Mouse (Mus musculus) hindbrain, embryonic 14.5 days (tissue): Measurements from ENCODE around the gene Plin2. TPM values are rescaled to one million over a fixed set of nuclear protein-coding genes. Genes with fewer than 3 reads are reported as not detected.
"Not testable (repeated sequence)": the region's sequence is repeated elsewhere in the genome, so short reads cannot be mapped to it uniquely, and the experiment has no call there.

Source experiments
- ATAC-seq: fragments of 200-750 bp; cut with Nextera tagmentation; 2 replicates; pipeline ENCODE4 v1.8.0; 2017; ENCODE audit warnings: moderate number of reproducible peaks, mild to moderate bottlenecking, moderate TSS enrichment, moderate library complexity; ENCODE audit not compliant: low FRiP score
- DNase-seq: peaks from one replicate; pipeline ENCODE4 v3.0.0-alpha.2; 2015; ENCODE audit warnings: low spot score
- H3K27ac ChIP-seq: fragments of 300-500 bp; sonication (generic); 2 replicates; pipeline ENCODE4 v1.5.1; 2014; ENCODE audit warnings: mild to moderate bottlenecking, moderate library complexity
- H3K27me3 ChIP-seq: fragments of 300-500 bp; sonication (generic); 2 replicates; pipeline ENCODE4 v1.6.1; 2014; ENCODE audit warnings: mild to moderate bottlenecking, low read length, mixed read lengths; ENCODE audit not compliant: control insufficient read depth, insufficient read depth
- H3K36me3 ChIP-seq: fragments of 300-500 bp; sonication (generic); replicated peaks from 2 replicates; pipeline ENCODE4 v1.6.1; 2014; ENCODE audit not compliant: control insufficient read depth, insufficient read depth
- H3K4me1 ChIP-seq: fragments of 300-500 bp; sonication (generic); replicated peaks from 2 replicates; pipeline ENCODE4 v1.6.1; 2014; ENCODE audit warnings: antibody characterized with exemption, low read length, mixed read lengths; ENCODE audit not compliant: control insufficient read depth, insufficient read depth
- H3K4me2 ChIP-seq: fragments of 300-500 bp; sonication (generic); replicated peaks from 2 replicates; pipeline ENCODE4 v1.6.1; 2014; ENCODE audit warnings: mild to moderate bottlenecking, moderate library complexity
- H3K4me3 ChIP-seq: fragments of 300-500 bp; sonication (generic); replicated peaks from 2 replicates; pipeline ENCODE4 v1.5.1; 2014; ENCODE audit warnings: mild to moderate bottlenecking, low read length
- H3K9ac ChIP-seq: fragments of 300-500 bp; sonication (generic); 2 replicates; pipeline ENCODE4 v1.6.1; 2014
- H3K9me3 ChIP-seq: fragments of 300-500 bp; sonication (generic); 2 replicates; pipeline ENCODE4 v1.6.1; 2016; ENCODE audit warnings: low read length; ENCODE audit not compliant: control insufficient read depth
- WGBS: fragments of 180-500 bp; shearing (Covaris S2); extraction: QIAGEN DNeasy Blood & Tissue Kit; methylation state at CpG from one replicate; pipeline ENCODE4 v1.1.7; 2014; 5-methylcytosine and 5-hydroxymethylcytosine counted together
- polyA plus RNA-seq: library from polyadenylated mRNA; unstranded; fragments of >200 nt; fragmentation: Nextera tagmentation; extraction: Ambion mirVana; gene quantifications from 2 replicates; pipeline ENCODE4 v1.2.1, GENCODE M21; 2014

Gene Plin2
- polyA plus RNA-seq, 1 experiment from 2014 or later = 50.9 TPM

GRCm38 (mm10) chr4:86656410-86656809 is 13.4 kb downstream of the Plin2 start:
- not testable (repeated sequence) for DNase-seq, H3K9me3 ChIP-seq, H3K27me3 ChIP-seq, H3K4me2 ChIP-seq, H3K4me1 ChIP-seq, ATAC-seq, H3K27ac ChIP-seq, H3K4me3 ChIP-seq, H3K9ac ChIP-seq
- H3K36me3 ChIP-seq = peaks cover 44% of the 10 kb centered on the region
- WGBS = 97% methylated on average over 8 of the region's 8 CpGs

DNA sequence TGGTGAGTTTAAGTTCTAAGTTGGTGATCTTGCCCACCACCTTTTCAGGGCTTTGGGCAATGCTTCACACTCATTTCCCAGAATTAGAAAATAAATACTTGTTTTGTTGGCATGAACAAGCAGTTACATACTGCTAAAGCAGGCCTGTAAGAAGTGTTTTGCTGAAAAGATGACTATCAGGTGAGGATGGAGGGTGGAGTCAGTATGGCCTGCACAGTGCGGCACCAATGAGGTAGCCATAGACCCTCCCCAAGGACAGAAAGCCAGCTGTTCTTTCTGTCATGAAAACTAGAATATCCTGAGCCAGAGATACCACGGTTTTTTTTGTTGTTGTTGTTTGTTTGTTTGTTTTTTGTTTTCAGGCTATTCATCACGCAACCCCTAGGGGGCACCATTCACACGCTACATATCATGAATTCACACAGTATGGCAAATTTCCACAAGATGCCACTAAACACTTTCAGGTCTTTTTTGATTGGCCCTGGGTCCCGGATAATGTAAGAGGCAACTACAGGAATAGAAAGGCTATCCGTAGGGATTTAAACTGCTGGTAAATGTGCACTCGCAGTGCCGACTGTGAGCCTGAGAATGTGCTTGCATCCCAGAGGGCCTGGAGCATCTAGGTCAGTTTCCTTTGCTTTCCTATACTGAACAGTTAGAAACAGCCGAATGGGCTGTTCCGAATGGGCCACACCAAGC is 18.0 kb downstream of the Plin2 start:
- no peaks in the 10 kb centered on the region for H3K9me3 ChIP-seq
- peaks cover 2% of the 10 kb centered on the region; the same call in 1 of the 2 replicates for H3K36me3 ChIP-seq
- no peak overlapping the region for H3K9ac ChIP-seq
- no peaks in the 10 kb centered on the region for H3K27me3 ChIP-seq
- H3K4me1 ChIP-seq = no peaks in the 10 kb centered on the region
- no peak overlapping the region for H3K4me3 ChIP-seq
- H3K27ac ChIP-seq = no peak overlapping the region
- WGBS = 68% methylated on average over 10 of the region's 10 CpGs
- DNase-seq = peak; percentile 28
- no peak overlapping the region for H3K4me2 ChIP-seq
- no peak for ATAC-seq

- ATAC-seq, H3K4me3 ChIP-seq, H3K9me3 ChIP-seq, H3K36me3 ChIP-seq, DNase-seq, H3K4me1 ChIP-seq, H3K4me2 ChIP-seq, H3K27ac ChIP-seq, H3K27me3 ChIP-seq, H3K9ac ChIP-seq: not testable (repeated sequence)
- WGBS = 95% methylated on average over 9 of the region's 13 CpGs
Measured at GRCm38 (mm10) chr4:86648394-86648793, 21.5 kb downstream of the Plin2 start.

DNA sequence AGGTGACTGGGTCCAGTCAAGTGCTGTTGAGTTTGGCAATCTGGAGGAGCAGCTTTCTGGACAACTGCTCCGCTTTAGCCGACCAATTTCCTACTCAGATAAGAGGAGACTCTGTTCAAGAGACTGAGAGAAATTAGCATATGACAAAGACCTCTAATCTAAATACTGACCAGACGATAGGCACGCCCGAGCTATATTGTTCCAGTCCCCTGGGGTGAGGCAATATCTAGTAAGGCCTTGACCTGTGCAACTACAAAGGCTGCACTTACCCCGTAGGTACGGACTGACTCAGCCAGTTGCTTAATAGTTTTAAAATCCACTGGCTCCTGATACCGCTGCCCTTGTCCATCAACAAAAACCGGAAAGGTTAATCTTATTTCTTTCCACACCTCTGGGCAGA is 32.3 kb downstream of the Plin2 start:
- H3K4me3 ChIP-seq, H3K27me3 ChIP-seq, H3K9ac ChIP-seq, H3K9me3 ChIP-seq, DNase-seq, H3K4me1 ChIP-seq, H3K4me2 ChIP-seq, H3K27ac ChIP-seq, H3K36me3 ChIP-seq, ATAC-seq: not testable (repeated sequence)
- WGBS = 88% methylated on average over 9 of the region's 9 CpGs

GRCm38 (mm10) chr4:86634873-86635272 is 35.0 kb downstream of the Plin2 start:
- DNase-seq, H3K36me3 ChIP-seq: not testable (repeated sequence)

GRCm38 (mm10) chr4:86634312-86634711 is 35.5 kb downstream of the Plin2 start:
- not testable (repeated sequence) for H3K36me3 ChIP-seq, H3K27ac ChIP-seq, H3K27me3 ChIP-seq, H3K9ac ChIP-seq, H3K4me2 ChIP-seq, ATAC-seq, H3K4me3 ChIP-seq, H3K9me3 ChIP-seq, DNase-seq, H3K4me1 ChIP-seq

More at GRCm38 (mm10) chr4:86634873-86635272, 35.0 kb downstream of the Plin2 start:
- not testable (repeated sequence) for H3K4me3 ChIP-seq, H3K4me1 ChIP-seq, H3K4me2 ChIP-seq, H3K9ac ChIP-seq, H3K9me3 ChIP-seq, H3K27ac ChIP-seq, ATAC-seq, H3K27me3 ChIP-seq

- not testable (repeated sequence) for H3K27ac ChIP-seq
Measured at GRCm38 (mm10) chr4:86632556-86632955, 37.3 kb downstream of the Plin2 start.

DNA sequence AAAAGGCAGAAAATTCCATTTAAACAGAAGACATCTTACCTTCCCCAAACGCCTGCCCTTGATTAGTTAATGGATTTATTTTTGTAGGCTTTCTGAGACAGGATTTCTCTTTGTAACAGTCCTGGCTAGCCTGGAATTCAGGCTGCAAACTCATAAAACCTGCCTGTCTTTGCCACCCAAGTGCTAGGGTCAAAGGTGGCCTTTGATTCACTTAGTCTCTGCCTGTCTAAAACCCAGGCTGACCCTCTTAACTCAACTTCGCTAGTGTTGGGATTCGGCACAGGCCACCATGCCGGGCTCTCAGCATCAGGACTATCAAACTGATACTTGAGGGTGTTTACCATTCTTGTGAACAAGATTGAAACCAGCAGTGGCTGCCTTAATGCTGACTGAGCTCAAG is 38.0 kb downstream of the Plin2 start:
- no peaks in the 10 kb centered on the region for H3K4me1 ChIP-seq
- no peaks in the 10 kb centered on the region for H3K27me3 ChIP-seq
- ATAC-seq (no peak), DNase-seq (no peak)
- WGBS = 73% methylated on average over 4 of the region's 4 CpGs
- H3K9me3 ChIP-seq = no peaks in the 10 kb centered on the region
- no peak overlapping the region for H3K9ac ChIP-seq
- H3K36me3 ChIP-seq = no peaks in the 10 kb centered on the region
- no peak overlapping the region for H3K27ac ChIP-seq
- no peak overlapping the region for H3K4me2 ChIP-seq
- no peak overlapping the region for H3K4me3 ChIP-seq

More at GRCm38 (mm10) chr4:86632556-86632955, 37.3 kb downstream of the Plin2 start:
- not testable (repeated sequence) for H3K9ac ChIP-seq, H3K9me3 ChIP-seq, H3K4me3 ChIP-seq, ATAC-seq, H3K27me3 ChIP-seq, DNase-seq, H3K4me1 ChIP-seq, H3K36me3 ChIP-seq, H3K4me2 ChIP-seq
- WGBS = 68% methylated on average over 4 of the region's 5 CpGs

DNA sequence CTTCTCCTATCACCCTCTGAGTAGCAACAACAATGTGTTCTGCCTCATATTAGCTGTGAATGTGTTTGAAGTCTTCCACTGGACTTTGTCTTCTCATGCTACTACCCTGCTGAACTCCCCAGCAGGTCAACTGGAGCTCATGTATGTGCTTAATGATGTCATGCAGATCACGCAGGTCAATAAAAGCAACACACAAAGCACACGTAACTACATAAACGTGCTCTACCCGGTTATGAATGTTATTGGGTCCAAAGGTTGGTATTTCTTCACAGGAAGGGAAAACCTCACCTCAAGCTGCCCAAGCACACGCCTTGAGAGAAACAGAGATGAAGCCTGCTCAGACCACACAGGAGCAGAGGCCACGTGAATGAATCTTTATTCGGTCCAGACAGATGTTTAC is 43.4 kb downstream of the Plin2 start:
- H3K36me3 ChIP-seq, H3K9me3 ChIP-seq, H3K4me1 ChIP-seq, DNase-seq, H3K27ac ChIP-seq, H3K9ac ChIP-seq, H3K4me2 ChIP-seq, H3K4me3 ChIP-seq, H3K27me3 ChIP-seq, ATAC-seq: not testable (repeated sequence)
- 93% methylated on average over 7 of the region's 7 CpGs for WGBS

GRCm38 (mm10) chr4:86625463-86625862 is 44.4 kb downstream of the Plin2 start:
- no peak overlapping the region for H3K9ac ChIP-seq
- ATAC-seq (no peak), DNase-seq (no peak)
- H3K4me2 ChIP-seq = no peak overlapping the region
- H3K27ac ChIP-seq = no peak overlapping the region
- no peaks in the 10 kb centered on the region for H3K4me1 ChIP-seq
- no peak overlapping the region for H3K4me3 ChIP-seq
- H3K27me3 ChIP-seq = no peaks in the 10 kb centered on the region
- H3K9me3 ChIP-seq = no peaks in the 10 kb centered on the region
- no peaks in the 10 kb centered on the region for H3K36me3 ChIP-seq
- 90% methylated on average over 5 of the region's 5 CpGs for WGBS
